Mouse (Mus musculus) thymus, adult 2 months (tissue): Measurements from ENCODE around the gene Galnt9. TPM values are rescaled to one million over a fixed set of nuclear protein-coding genes. Genes with fewer than 3 reads are reported as not detected.

Source experiments
- DNase-seq: peaks from one replicate; pipeline ENCODE4 v3.0.0; 2021
- H3K27ac ChIP-seq: fragments of 200-500 bp; 2 replicates; pipeline ENCODE4 v1.5.1; 2012; ENCODE audit warnings: low read length, control low read depth; ENCODE audit not compliant: control insufficient read depth, insufficient read depth
- H3K27me3 ChIP-seq: fragments of 200-500 bp; 2 replicates; pipeline ENCODE4 v1.6.1; 2012; ENCODE audit warnings: mild to moderate bottlenecking, low read length, moderate library complexity, mixed read lengths; ENCODE audit not compliant: control insufficient read depth, insufficient read depth
- H3K36me3 ChIP-seq: fragments of 200-500 bp; 2 replicates; pipeline ENCODE4 v1.6.1; 2012; ENCODE audit warnings: mild to moderate bottlenecking, low read length, moderate library complexity; ENCODE audit not compliant: control insufficient read depth, insufficient read depth
- H3K4me1 ChIP-seq: fragments of 200-500 bp; replicated peaks from 2 replicates; pipeline ENCODE4 v1.6.1; 2012; ENCODE audit warnings: low read length; ENCODE audit not compliant: control insufficient read depth, insufficient read depth
- H3K4me3 ChIP-seq: fragments of 200-500 bp; 2 replicates; pipeline ENCODE4 v1.5.1; 2012; ENCODE audit warnings: mild to moderate bottlenecking, low read length, control low read depth, moderate library complexity; ENCODE audit not compliant: control insufficient read depth, insufficient read depth
- CTCF ChIP-seq: fragments of 200-500 bp; IDR thresholded peaks from 2 replicates; pipeline ENCODE4 v1.5.1; 2012; ENCODE audit warnings: mild to moderate bottlenecking, control low read depth, low read length, moderate library complexity, borderline replicate concordance; ENCODE audit not compliant: control insufficient read depth, poor library complexity, insufficient read depth; ENCODE audit errors: extremely low read depth
- POLR2A ChIP-seq: fragments of 200-500 bp; IDR thresholded peaks from 2 replicates; pipeline ENCODE4 v1.6.1; 2012; ENCODE audit warnings: mild to moderate bottlenecking, low read length, control low read depth, moderate library complexity; ENCODE audit not compliant: control insufficient read depth, poor library complexity, insufficient read depth; ENCODE audit errors: extremely low read depth
- WGBS: fragments of 180-500 bp; shearing (Covaris S2); methylation state at CpG from one replicate; pipeline ENCODE4 v1.1.7; 2018; 5-methylcytosine and 5-hydroxymethylcytosine counted together
- polyA plus RNA-seq: library from polyadenylated mRNA; depleted of rRNA; stranded (reverse); fragments of >200 nt; gene quantifications from 2 replicates; pipeline ENCODE4 v1.2.3, GENCODE M21; 2012

The Galnt9 gene
- polyA plus RNA-seq, 1 experiment, result 1.3 TPM

DNA sequence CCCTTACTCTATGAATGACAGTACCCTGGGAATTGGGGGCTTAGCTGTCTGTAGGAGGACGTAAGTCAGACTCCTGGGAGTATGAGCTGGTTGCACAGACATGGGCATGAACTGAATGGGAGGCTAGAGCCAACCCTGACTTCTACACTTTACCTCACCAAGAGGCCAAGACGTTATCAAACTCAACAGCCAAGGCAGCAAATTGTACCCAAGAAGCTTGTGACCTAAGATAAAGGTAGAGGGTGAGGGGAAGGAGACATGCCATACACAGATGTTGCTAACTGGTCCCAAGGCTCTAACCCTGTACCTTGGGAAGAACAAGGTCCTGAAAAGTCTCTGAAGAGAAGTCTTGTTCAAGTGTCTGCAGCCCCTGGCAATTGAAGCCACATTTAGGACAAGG, 23.4 kb downstream of the Galnt9 start:
- TF ChIP-seq POLR2A (no peak), CTCF (no peak)
- 90% methylated on average over 2 of the region's 2 CpGs for WGBS
- DNase-seq, result no peak
- Histone ChIP-seq H3K36me3 (no peaks in the 10 kb centered on the region), H3K27ac (no peak overlapping the region), H3K4me1 (no peaks in the 10 kb centered on the region), H3K27me3 (no peaks in the 10 kb centered on the region), H3K4me3 (no peak overlapping the region)

DNA sequence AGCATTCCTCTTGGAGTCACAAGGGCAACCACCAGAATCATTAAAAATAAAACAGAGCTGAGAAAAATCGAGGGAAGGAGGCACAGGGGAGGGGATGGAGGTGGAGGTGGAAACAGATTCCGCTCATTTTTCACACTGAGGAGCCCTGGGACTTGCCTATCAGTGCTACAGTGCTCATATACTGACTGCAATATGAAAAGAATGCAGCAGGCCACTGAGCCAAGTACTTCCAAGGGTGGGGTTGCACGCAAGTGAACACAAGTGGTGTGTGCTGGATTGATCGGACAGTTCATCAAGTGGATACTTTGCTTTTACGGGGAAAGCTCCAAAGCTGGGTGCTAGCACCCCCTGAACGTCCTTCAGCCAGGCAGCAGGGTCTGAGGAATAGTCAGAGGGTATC, 30.7 kb downstream of the Galnt9 start:
- H3K27ac ChIP-seq, result no peak overlapping the region
- no peaks in the 10 kb centered on the region for H3K27me3 ChIP-seq
- H3K4me1 ChIP-seq, result no peaks in the 10 kb centered on the region
- DNase-seq, result no peak
- WGBS, result 77% methylated on average over 6 of the region's 6 CpGs
- no peaks in the 10 kb centered on the region for H3K36me3 ChIP-seq
- H3K4me3 ChIP-seq, result no peak overlapping the region
- TF ChIP-seq POLR2A, result no peak
- no peak for TF ChIP-seq CTCF

DNA sequence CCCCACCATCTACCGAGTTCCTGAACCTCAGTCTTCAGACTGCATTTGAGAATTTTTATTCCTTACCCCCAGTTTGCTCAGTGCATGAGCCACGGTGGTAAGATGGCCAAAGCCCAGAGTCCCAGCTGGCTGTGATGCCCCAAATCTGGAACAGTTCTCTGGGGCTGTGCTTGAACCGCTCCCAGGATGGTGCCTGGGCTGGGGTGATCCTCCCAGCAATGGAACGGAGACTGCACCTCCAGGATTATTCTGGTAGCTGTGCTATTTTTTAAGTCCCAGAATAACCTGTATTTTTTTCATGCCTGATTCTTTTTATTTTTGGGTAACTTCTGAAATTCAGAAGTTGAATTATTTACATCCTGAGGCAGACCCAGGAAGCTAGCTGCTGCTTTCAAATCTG, 35.1 kb downstream of the Galnt9 start:
- H3K27me3 ChIP-seq, result no peaks in the 10 kb centered on the region
- no peak for DNase-seq

GRCm38 (mm10) chr5:110580569-110581239, 36.5 kb downstream of the Galnt9 start:
- H3K36me3 ChIP-seq, result no peaks in the 10 kb centered on the region
- TF ChIP-seq CTCF, result no peak
- TF ChIP-seq POLR2A, result no peak
- no peaks in the 10 kb centered on the region for H3K27me3 ChIP-seq
- 96% methylated on average over 19 of the region's 19 CpGs for WGBS
- H3K4me1 ChIP-seq, result peaks cover 3% of the 10 kb centered on the region; the same call in 1 of the 2 replicates
- H3K27ac ChIP-seq, result no peak overlapping the region
- no peak for DNase-seq
- no peak overlapping the region for H3K4me3 ChIP-seq

More for the DNA sequence above, 35.1 kb downstream of the Galnt9 start:
- Histone ChIP-seq H3K27ac (no peak overlapping the region), H3K4me1 (peaks cover 3% of the 10 kb centered on the region; the same call in 1 of the 2 replicates), H3K4me3 (no peak overlapping the region), H3K36me3 (no peaks in the 10 kb centered on the region)
- WGBS, result 91% methylated on average over 4 of the region's 4 CpGs
- TF ChIP-seq CTCF (no peak), POLR2A (no peak)

GRCm38 (mm10) chr5:110582647-110583538, 38.7 kb downstream of the Galnt9 start:
- DNase-seq, result no peak
- Histone ChIP-seq H3K27ac (no peak overlapping the region), H3K36me3 (no peaks in the 10 kb centered on the region), H3K27me3 (no peaks in the 10 kb centered on the region), H3K4me3 (no peak overlapping the region), H3K4me1 (peaks cover 3% of the 10 kb centered on the region; the same call in 1 of the 2 replicates)
- WGBS, result 50% methylated on average over 10 of the region's 10 CpGs
- no peak for TF ChIP-seq CTCF
- no peak for TF ChIP-seq POLR2A

- no peaks in the 10 kb centered on the region for H3K36me3 ChIP-seq
- H3K4me1 ChIP-seq, result peaks cover 3% of the 10 kb centered on the region; the same call in 1 of the 2 replicates
- no peak overlapping the region for H3K4me3 ChIP-seq
- no peak overlapping the region for H3K27ac ChIP-seq
- TF ChIP-seq POLR2A (no peak), CTCF (no peak)
- DNase-seq, result no peak
- no peaks in the 10 kb centered on the region for H3K27me3 ChIP-seq
Measured at GRCm38 (mm10) chr5:110587467-110587866, 43.3 kb downstream of the Galnt9 start.

DNA sequence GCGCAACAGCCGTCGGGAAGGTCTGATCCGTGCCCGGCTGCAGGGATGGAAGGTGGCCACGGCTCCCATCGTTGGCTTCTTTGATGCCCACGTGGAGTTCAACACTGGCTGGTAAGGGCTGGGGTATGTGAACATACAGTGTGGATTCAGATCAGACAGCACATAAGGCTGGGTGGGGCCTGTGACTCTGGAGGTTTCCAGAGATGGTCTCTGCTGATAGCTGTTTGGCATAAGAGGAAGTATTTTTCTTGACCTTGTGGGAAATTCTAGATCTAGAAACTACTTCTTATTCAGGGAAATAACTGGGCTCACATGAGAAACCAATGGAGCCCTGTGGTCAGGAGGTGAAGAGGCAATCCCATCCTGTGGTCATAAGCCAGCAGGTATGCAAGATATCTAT, 45.7 kb downstream of the Galnt9 start:
- Histone ChIP-seq H3K4me3 (no peak overlapping the region), H3K4me1 (no peaks in the 10 kb centered on the region), H3K27ac (no peak overlapping the region), H3K27me3 (no peaks in the 10 kb centered on the region), H3K36me3 (no peaks in the 10 kb centered on the region)
- TF ChIP-seq POLR2A (no peak), CTCF (no peak)
- DNase-seq, result no peak
- WGBS, result 89% methylated on average over 8 of the region's 8 CpGs
